Mouse (Mus musculus): ENCODE measurements around the gene Acvr2a. TPM values are rescaled to one million over a fixed set of nuclear protein-coding genes. Genes with fewer than 3 reads are reported as not detected.

Acvr2a gene
- polyA plus RNA-seq (2012; rRNA removed): 21.7 and 22.3 TPM in 2 replicates

GRCm38 (mm10) chr2:48813371-48814222, at the start of gene Acvr2a:
Gene Acvr2a (plus strand): TSS chr2:48814109.

GRCm38 (mm10) chr2:48948841-48949584, 135.1 kb downstream of the Acvr2a start, which contains the start of gene Mbd5:
Gene Mbd5 (plus strand): TSS chr2:48949508.

GRCm38 (mm10) chr2:48950252-48950315, 136.2 kb downstream of the Acvr2a start, which contains the start of gene Orc4:
Gene Orc4 (minus strand): TSS chr2:48950277.

Other genes starting within 250 kb of the Acvr2a start
- gene Mbd5, start 135.4 kb downstream of the Acvr2a start, polyA plus RNA-seq (2012; rRNA removed): 13.2 and 15.8 TPM in 2 replicates
- 38.6 and 83.0 TPM in 2 replicates for gene Orc4, start 136.2 kb downstream of the Acvr2a start, polyA plus RNA-seq (2012; rRNA removed)